Mouse (Mus musculus): Measurements from ENCODE around the gene Kctd15.

GRCm38 (mm10) chr7:34654441-34655085, 2.0 kb downstream of the Kctd15 start:
- no peak for TF ChIP-seq POLR2A (IDR thresholded peaks at IDR 0.05; ENCODE audit: insufficient read depth, low read length)
- TF ChIP-seq CTCF (IDR thresholded peaks at IDR 0.05; ENCODE audit: low read depth, low read length): no peak

All from ES-Bruce4 (cell line).